Mouse (Mus musculus): ENCODE data around the gene Trim12a. TPM values are rescaled to one million over a fixed set of nuclear protein-coding genes. Genes with fewer than 3 reads are reported as not detected.
"Not testable (repeated sequence)": the region's sequence is repeated elsewhere in the genome, so short reads cannot be mapped to it uniquely, and the experiment has no call there.

Trim12a gene
- total RNA-seq (2014; rRNA removed) (11.7 and 15.5 TPM in 2 replicates), polyA plus RNA-seq (2012; rRNA removed) (1.6 and 1.7 TPM in 2 replicates)

GRCm38 (mm10) chr7:104315369-104316080 is at the start of gene Trim12a:
Gene Trim12a (minus strand): TSS chr7:104315466.
- 14% methylated on average over 4 of the region's 4 CpGs for WGBS
- H3K27me3 ChIP-seq (ENCODE audit: control insufficient read depth, insufficient read depth, low read length); H3K79me2 ChIP-seq (ENCODE audit: control insufficient read depth, insufficient read depth, low read length); H3K4me1 ChIP-seq (ENCODE audit: control insufficient read depth, insufficient read depth, low read length); H3K36me3 ChIP-seq (ENCODE audit: control insufficient read depth, insufficient read depth, low read length): not testable (repeated sequence)
- Histone ChIP-seq H3K27ac (replicated peaks; ENCODE audit: insufficient read depth, low read depth, low read length) (peak within 1 kb of the TSS; percentile 19; the same call in 1 of the 2 replicates), H3K9ac (ENCODE audit: low read depth, low read length) (peak within 1 kb of the TSS; percentile 66), H3K4me3 (ENCODE audit: insufficient read depth, low read depth, low read length) (peak within 1 kb of the TSS; percentile 71)
- DNase-seq (ENCODE audit: extremely low read depth, low read depth, low spot score) = peak; percentile 11

DNA sequence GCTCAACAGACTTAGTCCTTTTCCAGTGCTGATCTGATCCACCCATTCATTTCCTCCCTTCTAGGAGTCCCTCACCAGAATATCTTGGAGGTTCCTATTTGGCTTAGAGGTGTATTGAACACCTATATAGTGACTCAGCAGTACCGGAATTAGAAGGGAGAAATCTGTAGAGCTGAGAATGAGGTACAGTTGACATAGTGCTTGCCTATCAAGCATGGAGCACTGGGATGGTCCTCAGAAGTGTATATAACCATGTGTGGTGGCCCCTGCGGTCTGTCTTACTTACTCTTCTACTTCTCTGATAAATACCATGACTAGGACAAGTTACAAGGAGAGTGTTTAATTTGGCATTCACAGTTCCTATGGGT is 38.3 kb upstream of the Trim12a start:
- 66% methylated on average over 2 of the region's 2 CpGs for WGBS
- TF ChIP-seq CTCF (IDR thresholded peaks at IDR 0.05; ENCODE audit: low read depth, low read length) = no peak
- TF ChIP-seq POLR2A (IDR thresholded peaks at IDR 0.05; ENCODE audit: extremely low read depth, insufficient read depth, low read length) = no peak
- peak; percentile 22 for DNase-seq (ENCODE audit: extremely low read depth, low read depth, low spot score)
- Histone ChIP-seq H3K27me3 (ENCODE audit: control insufficient read depth, insufficient read depth, low read length) (no peaks in the 10 kb centered on the region), H3K79me2 (ENCODE audit: control insufficient read depth, insufficient read depth, low read length) (no peaks in the 10 kb centered on the region; the same call in 1 of the 2 replicates), H3K4me3 (ENCODE audit: insufficient read depth, low read depth, low read length) (no peak overlapping the region), H3K4me1 (ENCODE audit: control insufficient read depth, insufficient read depth, low read length) (no peaks in the 10 kb centered on the region; the same call in 1 of the 2 replicates), H3K27ac (replicated peaks; ENCODE audit: insufficient read depth, low read depth, low read length) (peak overlapping the region; percentile 10; the same call in 1 of the 2 replicates), H3K9ac (ENCODE audit: low read depth, low read length) (no peak overlapping the region), H3K36me3 (ENCODE audit: control insufficient read depth, insufficient read depth, low read length) (no peaks in the 10 kb centered on the region)

DNA sequence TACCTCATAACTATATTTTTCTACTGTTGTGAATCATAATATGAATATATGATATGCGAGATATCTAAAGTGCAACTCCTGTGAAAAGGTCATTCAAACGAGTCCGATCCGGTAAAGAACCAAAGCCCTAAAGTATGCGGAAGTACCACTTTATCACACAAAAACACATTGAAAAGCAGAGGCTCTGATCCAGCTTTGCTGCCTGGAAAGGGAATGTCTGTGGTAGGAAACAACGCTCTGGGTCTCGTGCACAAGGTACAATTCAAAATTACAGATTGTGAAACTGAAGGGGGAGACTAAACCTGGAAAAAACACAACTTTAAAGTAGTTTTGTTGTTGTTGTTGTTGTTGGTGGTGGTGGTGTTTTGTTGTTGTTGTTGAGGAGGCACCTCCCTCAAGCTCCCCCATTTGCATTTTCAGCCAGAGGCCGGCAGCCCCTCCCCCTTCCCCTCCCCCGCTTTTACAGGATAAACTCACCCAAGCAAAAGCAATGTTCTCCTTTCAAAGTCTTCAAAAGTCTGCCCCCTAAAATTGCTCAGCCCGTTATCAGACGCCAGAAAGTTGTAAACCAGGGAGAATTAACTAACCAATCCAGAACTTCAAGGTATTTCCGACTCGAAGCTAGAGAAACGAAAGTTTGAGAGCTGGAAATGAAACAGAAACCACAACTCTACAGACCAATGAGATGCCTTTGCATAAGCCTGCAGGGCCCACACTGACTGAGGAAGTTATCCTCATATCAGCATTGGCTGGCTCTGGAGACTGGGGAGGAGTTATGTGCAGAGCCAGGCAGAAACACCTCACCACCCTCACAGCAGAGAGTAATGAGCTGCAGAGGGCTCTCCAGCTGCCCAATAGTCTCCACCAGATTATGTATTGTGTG is 37.7 kb upstream of the Trim12a start, which contains the start of gene Trim12c:
TSS of gene Trim12c (minus strand) at position 646 of the 883 bp plus-strand sequence.
- H3K9ac ChIP-seq (ENCODE audit: low read depth, low read length) = peak within 1 kb of the TSS; percentile 53; the same call in 1 of the 2 replicates
- H3K79me2 ChIP-seq (ENCODE audit: control insufficient read depth, insufficient read depth, low read length) = no peaks in the 10 kb centered on the region; the same call in 1 of the 2 replicates
- no peak for TF ChIP-seq POLR2A (IDR thresholded peaks at IDR 0.05; ENCODE audit: extremely low read depth, insufficient read depth, low read length)
- TF ChIP-seq CTCF (IDR thresholded peaks at IDR 0.05; ENCODE audit: low read depth, low read length) = no peak
- no peaks in the 10 kb centered on the region; the same call in 1 of the 2 replicates for H3K4me1 ChIP-seq (ENCODE audit: control insufficient read depth, insufficient read depth, low read length)
- 5% methylated on average over 14 of the region's 14 CpGs for WGBS
- H3K36me3 ChIP-seq (ENCODE audit: control insufficient read depth, insufficient read depth, low read length) = no peaks in the 10 kb centered on the region
- no peaks in the 10 kb centered on the region for H3K27me3 ChIP-seq (ENCODE audit: control insufficient read depth, insufficient read depth, low read length)
- DNase-seq (ENCODE audit: extremely low read depth, low read depth, low spot score) = peak; percentile 88
- peak within 1 kb of the TSS; percentile 65 for H3K4me3 ChIP-seq (ENCODE audit: insufficient read depth, low read depth, low read length)
- H3K27ac ChIP-seq (replicated peaks; ENCODE audit: insufficient read depth, low read depth, low read length) = peak within 1 kb of the TSS; percentile 72

GRCm38 (mm10) chr7:104348043-104348442 is 32.8 kb upstream of the Trim12a start:
- WGBS = 86% methylated on average over 4 of the region's 4 CpGs
- H3K4me1 ChIP-seq (ENCODE audit: control insufficient read depth, insufficient read depth, low read length); H3K27me3 ChIP-seq (ENCODE audit: control insufficient read depth, insufficient read depth, low read length); H3K79me2 ChIP-seq (ENCODE audit: control insufficient read depth, insufficient read depth, low read length); H3K27ac ChIP-seq (replicated peaks; ENCODE audit: insufficient read depth, low read depth, low read length); H3K36me3 ChIP-seq (ENCODE audit: control insufficient read depth, insufficient read depth, low read length); H3K4me3 ChIP-seq (ENCODE audit: insufficient read depth, low read depth, low read length); H3K9ac ChIP-seq (ENCODE audit: low read depth, low read length): not testable (repeated sequence)
- peak; percentile 38 for DNase-seq (ENCODE audit: extremely low read depth, low read depth, low spot score)

DNA sequence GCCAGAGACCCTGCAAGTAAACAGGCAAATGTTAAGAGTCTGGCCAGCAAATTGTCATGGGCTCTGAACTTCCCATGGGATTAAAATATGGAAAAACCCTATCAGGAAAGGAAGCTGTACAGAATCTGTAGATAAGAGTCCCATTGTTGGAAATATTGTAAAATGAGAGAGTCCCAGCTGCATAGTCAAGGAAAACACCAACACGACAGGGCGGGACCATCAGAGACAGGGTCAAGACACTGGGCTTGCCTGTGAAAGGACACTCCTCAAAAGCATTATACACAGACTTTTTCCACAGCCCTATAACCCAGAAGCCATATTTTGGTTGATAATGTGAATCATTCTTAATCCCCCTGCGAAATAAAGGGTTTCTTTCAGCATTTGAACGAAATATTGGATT is 25.5 kb upstream of the Trim12a start:
- 90% methylated on average over 4 of the region's 4 CpGs for WGBS
- H3K4me1 ChIP-seq (ENCODE audit: control insufficient read depth, insufficient read depth, low read length); H3K79me2 ChIP-seq (ENCODE audit: control insufficient read depth, insufficient read depth, low read length); H3K9ac ChIP-seq (ENCODE audit: low read depth, low read length); H3K27ac ChIP-seq (replicated peaks; ENCODE audit: insufficient read depth, low read depth, low read length); DNase-seq (ENCODE audit: extremely low read depth, low read depth, low spot score); H3K4me3 ChIP-seq (ENCODE audit: insufficient read depth, low read depth, low read length); H3K27me3 ChIP-seq (ENCODE audit: control insufficient read depth, insufficient read depth, low read length): not testable (repeated sequence)
- H3K36me3 ChIP-seq (ENCODE audit: control insufficient read depth, insufficient read depth, low read length) = peaks cover 11% of the 10 kb centered on the region; the same call in 1 of the 2 replicates

DNA sequence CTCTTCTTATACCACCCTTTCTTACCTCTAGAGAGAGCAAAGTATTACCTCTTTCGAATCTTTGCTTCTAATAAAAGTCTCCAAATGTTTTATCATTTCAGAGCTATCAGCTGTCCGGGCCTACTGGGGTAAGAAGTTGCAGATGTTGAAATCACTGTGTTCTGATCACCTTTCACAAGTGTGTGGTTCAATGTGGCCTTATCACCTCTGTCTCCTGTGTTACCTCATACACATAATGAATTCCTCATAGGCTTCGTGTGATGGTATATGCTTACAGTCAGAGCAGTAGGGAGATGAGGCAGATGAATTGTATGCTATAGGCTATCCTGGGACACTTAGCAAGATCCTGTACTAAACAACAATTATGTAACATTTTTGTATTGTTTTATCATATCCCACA is 20.3 kb upstream of the Trim12a start:
- 79% methylated on average over 3 of the region's 3 CpGs for WGBS
- H3K79me2 ChIP-seq (ENCODE audit: control insufficient read depth, insufficient read depth, low read length); DNase-seq (ENCODE audit: extremely low read depth, low read depth, low spot score); H3K27me3 ChIP-seq (ENCODE audit: control insufficient read depth, insufficient read depth, low read length); H3K27ac ChIP-seq (replicated peaks; ENCODE audit: insufficient read depth, low read depth, low read length); H3K4me3 ChIP-seq (ENCODE audit: insufficient read depth, low read depth, low read length); H3K4me1 ChIP-seq (ENCODE audit: control insufficient read depth, insufficient read depth, low read length); H3K36me3 ChIP-seq (ENCODE audit: control insufficient read depth, insufficient read depth, low read length); H3K9ac ChIP-seq (ENCODE audit: low read depth, low read length): not testable (repeated sequence)

- not testable (repeated sequence) for H3K27me3 ChIP-seq (ENCODE audit: control insufficient read depth, insufficient read depth, low read length); H3K27ac ChIP-seq (replicated peaks; ENCODE audit: insufficient read depth, low read depth, low read length); H3K9ac ChIP-seq (ENCODE audit: low read depth, low read length); H3K36me3 ChIP-seq (ENCODE audit: control insufficient read depth, insufficient read depth, low read length); H3K79me2 ChIP-seq (ENCODE audit: control insufficient read depth, insufficient read depth, low read length); DNase-seq (ENCODE audit: extremely low read depth, low read depth, low spot score); H3K4me3 ChIP-seq (ENCODE audit: insufficient read depth, low read depth, low read length); H3K4me1 ChIP-seq (ENCODE audit: control insufficient read depth, insufficient read depth, low read length)
- 96% methylated on average over 2 of the region's 2 CpGs for WGBS
These were observed 13.9 kb upstream of the Trim12a start, which contains the start of gene Trim34b for GRCm38 (mm10) chr7:104329171-104329570. Gene Trim34b (plus strand): TSS chr7:104329471.
